ENCODE assay signal across 15 mouse cellular contexts in genomic region chr7:80063244-80063643, GRCm38 (mm10). TPM values are rescaled to one million over a fixed set of nuclear protein-coding genes. Genes with fewer than 3 reads are reported as not detected.
A peak's percentile ranks its signal among the peaks of the same experiment; 100 is the strongest.
DNase-seq lines count a peak whose midpoint lies in the region; ATAC-seq and TF ChIP-seq lines count a peak whose summit lies in the region.
"Had no signal": no experiment of that assay in that cellular context is flagged by ENCODE, and none has a peak within 500 bp of the region (broad histone marks: within the 10 kb centered on the region; RNA-seq: fewer than 3 reads in every experiment).

No protein-coding gene starts in this region.

- H3K4me1 ChIP-seq in hindbrain, embryonic 10.5 days (replicated peaks): peaks cover 97% of the 10 kb centered on the region
- peaks cover 6% of the 10 kb centered on the region for H3K4me1 ChIP-seq in hindbrain, postnatal 0 days (ENCODE audit: insufficient read depth, low read length)
- peaks cover 59% of the 10 kb centered on the region for H3K4me1 ChIP-seq in forebrain, embryonic 12.5 days
- peaks cover 98% of the 10 kb centered on the region for H3K4me1 ChIP-seq in megakaryocyte, embryonic 14.5 days
- H3K4me1 ChIP-seq in neural tube, embryonic 12.5 days: peaks cover 36% of the 10 kb centered on the region
- peaks cover 26% of the 10 kb centered on the region for H3K4me1 ChIP-seq in intestine, embryonic 15.5 days (replicated peaks)

- H3K36me3 ChIP-seq in hindbrain, embryonic 10.5 days: 0 out of 2 replicates have a peak, but pooled peaks cover 13% of the 10 kb centered on the region
- H3K36me3 ChIP-seq in hindbrain, postnatal 0 days (ENCODE audit: insufficient read depth, low read length): no peaks in the 10 kb centered on the region
- no peaks in the 10 kb centered on the region for H3K36me3 ChIP-seq in forebrain, embryonic 12.5 days (replicated peaks)
- peaks cover 52% of the 10 kb centered on the region for H3K36me3 ChIP-seq in megakaryocyte, embryonic 14.5 days (replicated peaks; ENCODE audit: low read length)
- H3K36me3 ChIP-seq in neural tube, embryonic 12.5 days: no peaks in the 10 kb centered on the region
- H3K36me3 ChIP-seq in intestine, embryonic 15.5 days: no peaks in the 10 kb centered on the region
- H3K36me3 ChIP-seq: embryonic facial prominence, embryonic 12.5 days; liver, embryonic 13.5 days had no signal

- H3K4me2 ChIP-seq in hindbrain, postnatal 0 days (ENCODE audit: low read depth, low read length): no peak overlapping the region
- H3K4me2 ChIP-seq in forebrain, embryonic 12.5 days: peak overlapping the region; percentile 19
- H3K4me2 ChIP-seq in neural tube, embryonic 12.5 days (replicated peaks): peak overlapping the region; percentile 24
- no peak overlapping the region for H3K4me2 ChIP-seq in intestine, embryonic 15.5 days (replicated peaks)
- H3K4me2 ChIP-seq: embryonic facial prominence, embryonic 12.5 days; heart, embryonic 11.5 days; liver, embryonic 13.5 days had no signal

- H3K4me3 ChIP-seq in hindbrain, embryonic 10.5 days: 0 out of 2 replicates have a peak overlapping the region, but pooled peaks have one; percentile 1
- H3K4me3 ChIP-seq in hindbrain, postnatal 0 days (ENCODE audit: low read length): no peak overlapping the region
- H3K4me3 ChIP-seq in forebrain, embryonic 12.5 days (replicated peaks): no peak overlapping the region
- H3K4me3 ChIP-seq in megakaryocyte, embryonic 14.5 days (replicated peaks): peak overlapping the region; percentile 79
- H3K4me3 ChIP-seq in neural tube, embryonic 12.5 days: no peak overlapping the region
- no peak overlapping the region for H3K4me3 ChIP-seq in intestine, embryonic 15.5 days (replicated peaks)
- H3K4me3 ChIP-seq: embryonic facial prominence, embryonic 12.5 days; liver, embryonic 13.5 days had no signal

- H3K9ac ChIP-seq in hindbrain, postnatal 0 days (replicated peaks; ENCODE audit: low read length): no peak overlapping the region
- H3K9ac ChIP-seq in forebrain, embryonic 12.5 days: peak overlapping the region; percentile 17; the same call in 1 of the 2 replicates
- H3K9ac ChIP-seq in neural tube, embryonic 12.5 days: 0 out of 2 replicates have a peak overlapping the region, but pooled peaks have one; percentile 10
- H3K9ac ChIP-seq in intestine, embryonic 15.5 days: no peak overlapping the region
- H3K9ac ChIP-seq: embryonic facial prominence, embryonic 12.5 days; liver, embryonic 13.5 days had no signal

- H3K27ac ChIP-seq in hindbrain, embryonic 10.5 days: peak overlapping the region; percentile 86
- no peak overlapping the region for H3K27ac ChIP-seq in hindbrain, postnatal 0 days
- peak overlapping the region; percentile 65 for H3K27ac ChIP-seq in forebrain, embryonic 12.5 days
- no peak overlapping the region for H3K27ac ChIP-seq in neural tube, embryonic 12.5 days
- no peak overlapping the region for H3K27ac ChIP-seq in intestine, embryonic 15.5 days
- H3K27ac ChIP-seq: embryonic facial prominence, embryonic 12.5 days; kidney, postnatal 0 days; liver, embryonic 13.5 days had no signal

- 63% methylated on average over 5 of the region's 5 CpGs for WGBS in hindbrain, embryonic 10.5 days
- WGBS in hindbrain, postnatal 0 days: 59% methylated on average over 5 of the region's 5 CpGs
- WGBS in forebrain, embryonic 12.5 days: 68% methylated on average over 5 of the region's 5 CpGs
- WGBS in neural tube, embryonic 12.5 days: 59% methylated on average over 5 of the region's 5 CpGs
- 69% methylated on average over 5 of the region's 5 CpGs for WGBS in intestine, embryonic 15.5 days

- no peaks in the 10 kb centered on the region for H3K9me3 ChIP-seq in hindbrain, embryonic 10.5 days
- no peaks in the 10 kb centered on the region for H3K9me3 ChIP-seq in hindbrain, postnatal 0 days (ENCODE audit: low read length)
- H3K9me3 ChIP-seq in forebrain, embryonic 12.5 days: no peaks in the 10 kb centered on the region
- H3K9me3 ChIP-seq in megakaryocyte, embryonic 14.5 days: no peaks in the 10 kb centered on the region
- no peaks in the 10 kb centered on the region for H3K9me3 ChIP-seq in neural tube, embryonic 12.5 days
- no peaks in the 10 kb centered on the region for H3K9me3 ChIP-seq in intestine, embryonic 15.5 days
- H3K9me3 ChIP-seq: embryonic facial prominence, embryonic 12.5 days; liver, embryonic 13.5 days had no signal

- no peak for TF ChIP-seq CTCF in hindbrain, postnatal 0 days (IDR thresholded peaks at IDR 0.05; ENCODE audit: low read depth)

- H3K27me3 ChIP-seq in hindbrain, embryonic 10.5 days (ENCODE audit: insufficient read depth, poor library complexity, severe bottlenecking): no peaks in the 10 kb centered on the region
- H3K27me3 ChIP-seq in hindbrain, postnatal 0 days (ENCODE audit: insufficient read depth, low read length): no peaks in the 10 kb centered on the region
- no peaks in the 10 kb centered on the region for H3K27me3 ChIP-seq in forebrain, embryonic 12.5 days
- H3K27me3 ChIP-seq in megakaryocyte, embryonic 14.5 days (replicated peaks): no peaks in the 10 kb centered on the region
- H3K27me3 ChIP-seq in neural tube, embryonic 12.5 days (replicated peaks): no peaks in the 10 kb centered on the region
- no peaks in the 10 kb centered on the region for H3K27me3 ChIP-seq in intestine, embryonic 15.5 days (replicated peaks)
- H3K27me3 ChIP-seq: embryonic facial prominence, embryonic 12.5 days; liver, embryonic 13.5 days had no signal

- DNase-seq in hindbrain, embryonic 10.5 days (ENCODE audit: low spot score): no peak
- no peak for DNase-seq in hindbrain, postnatal 0 days (ENCODE audit: low spot score)
- no peak for DNase-seq in frontal cortex, postnatal 14 days (ENCODE audit: low spot score in 2 of 2)
- DNase-seq: cerebellum, adult 9-11 months; liver, embryonic 13.5 days; lung, postnatal 10 days; thymus, adult 18-20 months had no signal

- no peak for ATAC-seq in hindbrain, postnatal 0 days
- peak; percentile 34; the same call in 1 of the 2 replicates for ATAC-seq in forebrain, embryonic 12.5 days (ENCODE audit: low FRiP score)
- no peak; the same call in 1 of the 2 replicates for ATAC-seq in neural tube, embryonic 12.5 days (ENCODE audit: low FRiP score, low read depth)
- ATAC-seq in intestine, embryonic 15.5 days: no peak
- no peak for ATAC-seq in CD4-positive, CD25-positive, alpha-beta regulatory T cell, adult 4 months

RNA-seq across cellular contexts. Expression of gene Zfp710, which starts 38.6 kb away (rescaled TPM):
- polyA plus RNA-seq in hindbrain, embryonic 10.5 days (2016; fragmentation: Nextera tagmentation; extraction: Ambion mirVana): 37.5 and 39.3 TPM in 2 replicates
- total RNA-seq in hindbrain, postnatal 0 days (2014; rRNA removed): 25.8 and 29.7 TPM in 2 replicates
- polyA plus RNA-seq in hindbrain, postnatal 0 days (2015; fragmentation: Nextera tagmentation; extraction: Ambion mirVana): 8.4 and 10.3 TPM in 2 replicates
- 30.5 and 33.9 TPM in 2 replicates for polyA plus RNA-seq in forebrain, embryonic 12.5 days (2016; fragmentation: Nextera tagmentation; extraction: Ambion mirVana)
- polyA plus RNA-seq in megakaryocyte, embryonic 14.5 days (2012; ENCODE audit: insufficient read depth, low replicate concordance): 55.0 and 142 TPM in 2 replicates
- 24.7 and 26.3 TPM in 2 replicates for polyA plus RNA-seq in neural tube, embryonic 12.5 days (2016; fragmentation: Nextera tagmentation; extraction: Ambion mirVana)
- 13.5 and 13.6 TPM in 2 replicates for polyA plus RNA-seq in intestine, embryonic 15.5 days (2015; fragmentation: Nextera tagmentation; extraction: Ambion mirVana)
- 1 to 10 TPM; 4.1 to 7.0 TPM for polyA plus RNA-seq in CD4-positive, CD25-positive, alpha-beta regulatory T cell, adult 4 months (2017; shearing (Covaris generic))

RNA-seq across cellular contexts. Expression of gene Idh2, which starts 51.9 kb away (rescaled TPM):
- 429 and 446 TPM in 2 replicates for polyA plus RNA-seq in hindbrain, embryonic 10.5 days (2016; fragmentation: Nextera tagmentation; extraction: Ambion mirVana)
- 126 and 161 TPM in 2 replicates for total RNA-seq in hindbrain, postnatal 0 days (2014; rRNA removed)
- 152 and 158 TPM in 2 replicates for polyA plus RNA-seq in hindbrain, postnatal 0 days (2015; fragmentation: Nextera tagmentation; extraction: Ambion mirVana)
- 359 and 369 TPM in 2 replicates for polyA plus RNA-seq in forebrain, embryonic 12.5 days (2016; fragmentation: Nextera tagmentation; extraction: Ambion mirVana)
- polyA plus RNA-seq in megakaryocyte, embryonic 14.5 days (2012; ENCODE audit: insufficient read depth, low replicate concordance): 14.1 and 79.2 TPM in 2 replicates
- polyA plus RNA-seq in neural tube, embryonic 12.5 days (2016; fragmentation: Nextera tagmentation; extraction: Ambion mirVana): 299 and 313 TPM in 2 replicates
- 520 and 568 TPM in 2 replicates for polyA plus RNA-seq in intestine, embryonic 15.5 days (2015; fragmentation: Nextera tagmentation; extraction: Ambion mirVana)
- 10 to 100 TPM; 22.4 to 23.9 TPM for polyA plus RNA-seq in CD4-positive, CD25-positive, alpha-beta regulatory T cell, adult 4 months (2017; shearing (Covaris generic))

Comparison
In these comparisons a context has a peak if more than half of its experiments do, and no peak if none do; other contexts are left out.
1. H3K27ac ChIP-seq: peak in hindbrain, embryonic 10.5 days (single experiment) and forebrain, embryonic 12.5 days (single experiment); none in hindbrain, postnatal 0 days (single experiment), neural tube, embryonic 12.5 days (single experiment) and intestine, embryonic 15.5 days (single experiment).
2. H3K4me3 ChIP-seq: peak in hindbrain, embryonic 10.5 days (single experiment) and megakaryocyte, embryonic 14.5 days (single experiment); none in hindbrain, postnatal 0 days (single experiment), forebrain, embryonic 12.5 days (single experiment), neural tube, embryonic 12.5 days (single experiment) and intestine, embryonic 15.5 days (single experiment).
3. H3K4me2 ChIP-seq: peak in forebrain, embryonic 12.5 days (single experiment) and neural tube, embryonic 12.5 days (single experiment); none in hindbrain, postnatal 0 days (single experiment) and intestine, embryonic 15.5 days (single experiment).
4. H3K9ac ChIP-seq: peak in forebrain, embryonic 12.5 days (single experiment) and neural tube, embryonic 12.5 days (single experiment); none in hindbrain, postnatal 0 days (single experiment) and intestine, embryonic 15.5 days (single experiment).